Mouse (Mus musculus) kidney, adult 10 weeks (tissue): ENCODE data around the gene Zfp513. TPM values are rescaled to one million over a fixed set of nuclear protein-coding genes. Genes with fewer than 3 reads are reported as not detected.

Source experiments
- polyA plus RNA-seq: library from polyadenylated mRNA; stranded (reverse); fragments of 350-450 nt; fragmentation: Illumina TruSeq; extraction: RNeasy Lipid Tissue Mini Kit (QIAGEN cat#74804); gene quantifications from one replicate; pipeline ENCODE4 v1.2.3, GENCODE M21; 2014; ENCODE audit warnings: low read depth, low replicate concordance

Gene Zfp513
- polyA plus RNA-seq, result 0.85 TPM

GRCm38 (mm10) chr5:31201742-31202590, at the start of gene Zfp513:
TSS of gene Zfp513 (minus strand) at chr5:31202303.

DNA sequence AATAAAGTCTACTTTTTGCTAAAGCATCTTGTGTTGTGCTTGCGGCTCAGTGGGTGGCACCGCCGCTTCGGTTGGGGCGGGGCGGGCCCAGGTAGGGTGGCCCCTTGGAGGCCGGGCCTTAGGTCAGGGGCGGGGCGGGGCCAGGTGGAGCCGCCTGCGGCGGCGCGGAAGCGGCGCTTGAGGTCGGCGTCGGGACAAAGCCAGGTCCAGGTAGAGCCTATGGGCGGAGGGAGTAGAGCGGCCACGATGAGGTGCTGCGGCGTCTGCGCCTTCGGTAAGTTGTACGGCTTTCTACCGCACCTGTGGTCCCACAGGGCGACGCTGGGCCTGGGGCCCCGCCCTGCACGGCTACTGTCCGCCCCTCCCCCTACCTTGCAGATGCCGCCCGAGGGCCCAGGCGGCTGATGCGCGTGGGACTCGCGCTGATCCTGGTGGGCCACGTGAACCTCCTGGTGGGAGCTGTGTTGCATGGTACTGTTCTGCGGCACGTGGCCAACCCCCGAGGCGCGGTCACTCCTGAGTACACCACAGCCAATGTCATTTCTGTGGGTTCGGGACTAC, 49.5 kb upstream of the Zfp513 start, which contains the start of gene Krtcap3:
Gene Krtcap3 (plus strand): TSS at position 151 of the 561 bp plus-strand sequence.

DNA sequence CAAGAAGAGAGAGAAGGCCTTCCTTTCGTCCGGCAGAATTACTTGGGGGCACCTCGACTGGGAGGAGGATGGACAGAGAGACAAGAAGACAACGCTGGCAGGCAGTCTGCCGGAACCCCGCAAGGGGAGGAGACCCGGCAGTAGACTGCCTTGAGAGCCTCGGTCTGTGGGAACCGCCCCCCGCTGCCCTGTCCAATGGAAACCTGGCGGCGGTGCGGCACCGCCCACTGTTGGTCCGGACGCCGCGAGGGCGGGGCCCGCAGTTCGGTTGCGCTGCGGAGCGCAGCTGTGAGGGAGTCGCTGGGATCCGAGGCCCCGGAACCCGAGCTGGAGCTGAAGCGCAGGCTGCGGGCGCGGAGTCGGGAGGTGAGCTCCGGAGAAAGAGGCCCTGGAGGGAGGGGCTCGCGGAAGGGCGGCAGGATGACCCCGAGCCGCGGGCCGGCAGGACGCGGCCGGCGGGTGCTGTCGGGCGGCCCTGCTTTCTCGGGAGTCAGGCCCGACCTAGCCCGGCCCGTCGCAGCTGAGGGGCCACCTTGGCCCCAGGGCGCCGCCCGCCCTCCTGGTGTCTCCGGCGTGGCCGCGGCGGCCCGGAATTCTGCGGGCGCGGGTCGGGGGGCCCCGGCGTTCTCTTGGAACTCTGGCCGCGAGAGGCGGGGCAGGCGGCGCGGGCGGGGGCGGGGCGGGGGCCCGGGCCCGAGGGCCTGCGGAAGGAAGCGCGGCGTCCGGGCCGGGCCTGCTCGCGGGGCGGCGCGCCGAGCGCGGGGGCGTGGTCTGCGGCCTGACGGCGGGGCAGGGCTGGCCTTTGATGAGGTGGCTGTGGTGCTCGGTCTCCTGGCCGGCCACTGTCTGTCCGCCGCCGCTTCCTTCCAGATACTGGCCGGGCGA, 38.8 kb upstream of the Zfp513 start, which contains the start of the genes Nrbp1 and Gm9970:
Gene Nrbp1 (plus strand): TSS at position 228 of the 885 bp plus-strand sequence.
Gene Gm9970 (minus strand): TSS at position 596 of the 885 bp plus-strand sequence.

GRCm38 (mm10) chr5:31220448-31221303, 18.6 kb upstream of the Zfp513 start, which contains the start of gene Ppm1g:
TSS of gene Ppm1g (minus strand) at chr5:31220687.

DNA sequence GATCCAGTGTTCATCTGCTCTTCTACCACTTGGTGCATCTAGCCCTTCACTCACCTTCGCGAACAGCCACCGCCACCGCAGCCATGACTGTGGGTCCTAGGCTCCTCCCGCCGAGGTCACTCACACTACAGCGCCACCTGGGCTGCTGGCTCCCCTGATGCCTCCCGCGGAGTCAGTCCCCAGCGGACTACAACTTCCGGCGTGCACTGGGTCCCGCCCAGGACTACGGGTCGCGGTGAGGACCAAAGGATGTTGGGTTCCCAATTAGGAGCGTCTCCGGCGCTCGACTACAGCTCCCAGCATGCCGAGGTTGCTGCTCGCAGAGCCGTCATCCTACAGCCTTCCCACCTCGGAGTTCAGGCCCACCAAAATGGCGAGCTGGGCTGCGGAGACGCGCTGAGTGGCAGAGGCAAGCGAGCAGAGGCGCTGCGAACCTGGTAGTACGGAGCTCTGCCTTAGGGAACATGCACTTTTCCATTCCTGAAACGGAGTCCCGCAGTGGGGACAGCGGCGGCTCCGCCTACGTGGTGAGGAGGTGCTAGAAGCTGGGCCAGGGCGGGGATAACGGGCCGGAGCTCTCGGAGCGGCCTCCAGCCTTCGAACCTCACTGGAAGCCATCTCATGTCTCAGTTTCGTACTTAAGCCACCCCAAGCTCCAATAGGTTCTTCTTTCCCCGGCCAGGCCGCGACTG, 9.0 kb downstream of the Zfp513 start, which contains the start of the genes Snx17 and Eif2b4:
Gene Snx17 (plus strand): TSS at position 289 of the 692 bp plus-strand sequence.
Gene Eif2b4 (minus strand): TSS at position 492 of the 692 bp plus-strand sequence.

GRCm38 (mm10) chr5:31179766-31180630, 22.1 kb downstream of the Zfp513 start, which contains the start of the genes Gm29609 and Gtf3c2:
TSS of gene Gm29609 (minus strand) at chr5:31179911.
TSS of gene Gtf3c2 (minus strand) at chr5:31180144.

GRCm38 (mm10) chr5:31154152-31154553, 48.0 kb downstream of the Zfp513 start, which contains the start of gene Mpv17:
TSS of gene Mpv17 (minus strand) at chr5:31154251.

Other genes with a start within 250 kb of the Zfp513 start
- gene Preb, start 241.9 kb downstream of the Zfp513 start, polyA plus RNA-seq, result 26.2 TPM
- 0.12 TPM for gene Tcf23, start 233.6 kb downstream of the Zfp513 start, polyA plus RNA-seq
- 190 TPM for gene Atraid, start 154.0 kb downstream of the Zfp513 start, polyA plus RNA-seq
- gene Slc5a6, start 153.4 kb downstream of the Zfp513 start, polyA plus RNA-seq, result 14.3 TPM
- gene Cad, start 147.5 kb downstream of the Zfp513 start, polyA plus RNA-seq, result 0.32 TPM
- not detected for gene Dnajc5g, start 96.0 kb downstream of the Zfp513 start, polyA plus RNA-seq
- not detected for gene Slc30a3, start 94.1 kb downstream of the Zfp513 start, polyA plus RNA-seq
- gene Trim54, start 85.6 kb downstream of the Zfp513 start, polyA plus RNA-seq, result not detected
- not detected for gene Ucn, start 63.5 kb downstream of the Zfp513 start, polyA plus RNA-seq
- 85.7 TPM for gene Mpv17, start 48.1 kb downstream of the Zfp513 start, polyA plus RNA-seq
- 0.24 TPM for gene Gm29609, start 22.4 kb downstream of the Zfp513 start, polyA plus RNA-seq
- gene Gtf3c2, start 22.2 kb downstream of the Zfp513 start, polyA plus RNA-seq, result 30.1 TPM
- gene Snx17, start 9.1 kb downstream of the Zfp513 start, polyA plus RNA-seq, result 65.1 TPM
- 1.6 TPM for gene Eif2b4, start 8.9 kb downstream of the Zfp513 start, polyA plus RNA-seq
- gene Ppm1g, start 18.4 kb upstream of the Zfp513 start, polyA plus RNA-seq, result 20.9 TPM
- 66.5 TPM for gene Nrbp1, start 38.6 kb upstream of the Zfp513 start, polyA plus RNA-seq
- gene Gm9970, start 38.9 kb upstream of the Zfp513 start, polyA plus RNA-seq, result not detected
- gene Krtcap3, start 49.4 kb upstream of the Zfp513 start, polyA plus RNA-seq, result 1.5 TPM
- 11.9 TPM for gene Ift172, start 88.8 kb upstream of the Zfp513 start, polyA plus RNA-seq
- gene Fndc4, start 93.8 kb upstream of the Zfp513 start, polyA plus RNA-seq, result 3.0 TPM
- not detected for gene Gckr, start 95.1 kb upstream of the Zfp513 start, polyA plus RNA-seq